In genomic region chr12:103389982-103390381, GRCm38 (mm10) we compare ENCODE assay signal across 11 mouse cellular contexts. TPM values are rescaled to one million over a fixed set of nuclear protein-coding genes. Genes with fewer than 3 reads are reported as not detected.
DNase-seq lines count a peak whose midpoint lies in the region; ATAC-seq lines count a peak whose summit lies in the region.
"Had no signal": no experiment of that assay in that cellular context is flagged by ENCODE, and none has a peak within 500 bp of the region (broad histone marks: within the 10 kb centered on the region; RNA-seq: fewer than 3 reads in every experiment).

No protein-coding gene starts in this region.

- peak overlapping the region; percentile 79 for H3K4me3 ChIP-seq in erythroblast, embryonic 14.5 days (replicated peaks)
- H3K4me3 ChIP-seq in limb, embryonic 12.5 days (replicated peaks), result peak overlapping the region; percentile 78; the same call in 1 of the 2 replicates
- H3K4me3 ChIP-seq in limb, embryonic 10.5 days, result no peak overlapping the region
- H3K4me3 ChIP-seq in embryonic facial prominence, embryonic 10.5 days, result peak overlapping the region; percentile 82; the same call in 1 of the 2 replicates
- no peak overlapping the region for H3K4me3 ChIP-seq in midbrain, embryonic 15.5 days

- DNase-seq in limb, embryonic 10.5 days (ENCODE audit: low spot score), result no peak
- no peak for DNase-seq in embryonic facial prominence, embryonic 10.5 days (ENCODE audit: low spot score)
- DNase-seq in thymus, postnatal 36 days, result no peak
- no peak for DNase-seq in layer of hippocampus, postnatal 36 days
- DNase-seq: heart, adult 18-20 months; right cerebral cortex, adult 18-20 months; thymus, adult 18-20 months had no signal

- no peak overlapping the region for H3K9ac ChIP-seq in limb, embryonic 12.5 days (replicated peaks)
- H3K9ac ChIP-seq in midbrain, embryonic 15.5 days, result no peak overlapping the region

- peaks cover 45% of the 10 kb centered on the region for H3K36me3 ChIP-seq in erythroblast, embryonic 14.5 days (ENCODE audit: control insufficient read depth)
- no peaks in the 10 kb centered on the region for H3K36me3 ChIP-seq in limb, embryonic 12.5 days
- H3K36me3 ChIP-seq in limb, embryonic 10.5 days, result no peaks in the 10 kb centered on the region
- no peaks in the 10 kb centered on the region for H3K36me3 ChIP-seq in embryonic facial prominence, embryonic 10.5 days (replicated peaks)
- H3K36me3 ChIP-seq in midbrain, embryonic 15.5 days (replicated peaks), result no peaks in the 10 kb centered on the region

- 68% methylated on average over 4 of the region's 4 CpGs for WGBS in limb, embryonic 12.5 days
- WGBS in limb, embryonic 10.5 days, result 85% methylated on average over 4 of the region's 4 CpGs
- WGBS in embryonic facial prominence, embryonic 10.5 days, result 82% methylated on average over 4 of the region's 4 CpGs
- 80% methylated on average over 4 of the region's 4 CpGs for WGBS in midbrain, embryonic 15.5 days

- H3K27ac ChIP-seq in limb, embryonic 12.5 days, result no peak overlapping the region
- H3K27ac ChIP-seq in limb, embryonic 10.5 days, result no peak overlapping the region
- H3K27ac ChIP-seq in embryonic facial prominence, embryonic 10.5 days (replicated peaks), result no peak overlapping the region
- no peak overlapping the region for H3K27ac ChIP-seq in midbrain, embryonic 15.5 days

- no peaks in the 10 kb centered on the region; the same call in 1 of the 2 replicates for H3K27me3 ChIP-seq in erythroblast, embryonic 14.5 days (ENCODE audit: control insufficient read depth)
- no peaks in the 10 kb centered on the region for H3K27me3 ChIP-seq in limb, embryonic 12.5 days
- H3K27me3 ChIP-seq in limb, embryonic 10.5 days (ENCODE audit: low read depth, poor library complexity, severe bottlenecking), result no peaks in the 10 kb centered on the region
- H3K27me3 ChIP-seq in embryonic facial prominence, embryonic 10.5 days (replicated peaks; ENCODE audit: low read depth, poor library complexity, severe bottlenecking), result no peaks in the 10 kb centered on the region
- H3K27me3 ChIP-seq in midbrain, embryonic 15.5 days (replicated peaks), result no peaks in the 10 kb centered on the region

- no peak for ATAC-seq in erythroblast, adult 5-6 weeks (replicated peaks; ENCODE audit: low FRiP score, poor library complexity, severe bottlenecking)
- no peak for ATAC-seq in limb, embryonic 12.5 days (ENCODE audit: insufficient number of reproducible peaks, insufficient read depth, low FRiP score, low TSS enrichment, low read depth)
- no peak for ATAC-seq in midbrain, embryonic 15.5 days (replicated peaks)

- H3K9me3 ChIP-seq in erythroblast, embryonic 14.5 days (ENCODE audit: control insufficient read depth, low read length), result no peaks in the 10 kb centered on the region
- H3K9me3 ChIP-seq in limb, embryonic 12.5 days, result no peaks in the 10 kb centered on the region
- no peaks in the 10 kb centered on the region for H3K9me3 ChIP-seq in limb, embryonic 10.5 days (replicated peaks)
- H3K9me3 ChIP-seq in embryonic facial prominence, embryonic 10.5 days, result no peaks in the 10 kb centered on the region
- H3K9me3 ChIP-seq in midbrain, embryonic 15.5 days, result no peaks in the 10 kb centered on the region

- H3K4me2 ChIP-seq in limb, embryonic 12.5 days, result 0 out of 2 replicates have a peak overlapping the region, but pooled peaks have one; percentile 78
- H3K4me2 ChIP-seq in midbrain, embryonic 15.5 days, result 0 out of 2 replicates have a peak overlapping the region, but pooled peaks have one; percentile 68

- H3K4me1 ChIP-seq in erythroblast, embryonic 14.5 days (ENCODE audit: control insufficient read depth), result peaks cover 82% of the 10 kb centered on the region
- H3K4me1 ChIP-seq in limb, embryonic 12.5 days (replicated peaks), result peaks cover 13% of the 10 kb centered on the region
- peaks cover 18% of the 10 kb centered on the region for H3K4me1 ChIP-seq in limb, embryonic 10.5 days
- H3K4me1 ChIP-seq in embryonic facial prominence, embryonic 10.5 days, result peaks cover 40% of the 10 kb centered on the region
- H3K4me1 ChIP-seq in midbrain, embryonic 15.5 days, result peaks cover 12% of the 10 kb centered on the region

RNA-seq across cellular contexts. Expression of gene Otub2, which starts 1.5 kb away (rescaled TPM):
- polyA plus RNA-seq in erythroblast, embryonic 14.5 days (2012), result 1.5 and 1.9 TPM in 2 replicates
- total RNA-seq in erythroblast, adult 5-6 weeks (2015; ENCODE audit: low replicate concordance), result 46.6 and 48.4 TPM in 2 replicates
- 67.2 and 67.9 TPM in 2 replicates for total RNA-seq in erythroblast, adult 5-6 weeks (2017; ENCODE audit: low replicate concordance)
- 11.1 and 12.0 TPM in 2 replicates for polyA plus RNA-seq in limb, embryonic 12.5 days (2016; fragmentation: Nextera tagmentation; extraction: Ambion mirVana)
- polyA plus RNA-seq in limb, embryonic 10.5 days (2016; fragmentation: Nextera tagmentation; extraction: Ambion mirVana), result 8.3 and 10.0 TPM in 2 replicates
- polyA plus RNA-seq in embryonic facial prominence, embryonic 10.5 days (2016; fragmentation: Nextera tagmentation; extraction: Ambion mirVana), result 8.7 and 12.2 TPM in 2 replicates
- polyA plus RNA-seq in midbrain, embryonic 15.5 days (2015; fragmentation: Nextera tagmentation; extraction: Ambion mirVana), result 23.9 and 28.4 TPM in 2 replicates
- 10 to 100 TPM; 49.7 to 53.9 TPM for total RNA-seq in layer of hippocampus, postnatal 36 days (2021)

RNA-seq across cellular contexts. Expression of gene 9330161L09Rik, which starts 17.6 kb away (rescaled TPM):
- polyA plus RNA-seq in erythroblast, embryonic 14.5 days (2012), result not detected in 2 replicates
- total RNA-seq in erythroblast, adult 5-6 weeks (2015; ENCODE audit: low replicate concordance), result not detected in 2 replicates
- total RNA-seq in erythroblast, adult 5-6 weeks (2017; ENCODE audit: low replicate concordance), result 0.42 TPM in 1 of 2 replicates, not detected in the other
- 0.50 and 0.56 TPM in 2 replicates for polyA plus RNA-seq in limb, embryonic 12.5 days (2016; fragmentation: Nextera tagmentation; extraction: Ambion mirVana)
- polyA plus RNA-seq in limb, embryonic 10.5 days (2016; fragmentation: Nextera tagmentation; extraction: Ambion mirVana), result 0.25 and 0.76 TPM in 2 replicates
- polyA plus RNA-seq in embryonic facial prominence, embryonic 10.5 days (2016; fragmentation: Nextera tagmentation; extraction: Ambion mirVana), result 0.35 and 0.60 TPM in 2 replicates
- polyA plus RNA-seq in midbrain, embryonic 15.5 days (2015; fragmentation: Nextera tagmentation; extraction: Ambion mirVana), result 1.8 and 2.0 TPM in 2 replicates
- 1 to 10 TPM; 2.5 to 3.3 TPM for total RNA-seq in layer of hippocampus, postnatal 36 days (2021)

RNA-seq across cellular contexts. Expression of gene Asb2, which starts 34.2 kb away (rescaled TPM):
- polyA plus RNA-seq in erythroblast, embryonic 14.5 days (2012), result 0.14 and 0.16 TPM in 2 replicates
- total RNA-seq in erythroblast, adult 5-6 weeks (2015; ENCODE audit: low replicate concordance), result 0.63 TPM in 1 of 2 replicates, not detected in the other
- total RNA-seq in erythroblast, adult 5-6 weeks (2017; ENCODE audit: low replicate concordance), result 0.09 and 0.28 TPM in 2 replicates
- polyA plus RNA-seq in limb, embryonic 12.5 days (2016; fragmentation: Nextera tagmentation; extraction: Ambion mirVana), result 2.8 and 2.9 TPM in 2 replicates
- polyA plus RNA-seq in limb, embryonic 10.5 days (2016; fragmentation: Nextera tagmentation; extraction: Ambion mirVana), result 0.29 and 0.61 TPM in 2 replicates
- polyA plus RNA-seq in embryonic facial prominence, embryonic 10.5 days (2016; fragmentation: Nextera tagmentation; extraction: Ambion mirVana), result 0.51 and 0.75 TPM in 2 replicates
- polyA plus RNA-seq in midbrain, embryonic 15.5 days (2015; fragmentation: Nextera tagmentation; extraction: Ambion mirVana), result 0.81 and 1.1 TPM in 2 replicates
- 1 to 10 TPM; 1.6 to 1.7 TPM for total RNA-seq in layer of hippocampus, postnatal 36 days (2021)

RNA-seq across cellular contexts. Expression of gene Ddx24, which starts 35.6 kb away (rescaled TPM):
- polyA plus RNA-seq in erythroblast, embryonic 14.5 days (2012), result 1.9 and 3.5 TPM in 2 replicates
- 21.5 and 31.8 TPM in 2 replicates for total RNA-seq in erythroblast, adult 5-6 weeks (2015; ENCODE audit: low replicate concordance)
- 46.3 and 55.2 TPM in 2 replicates for total RNA-seq in erythroblast, adult 5-6 weeks (2017; ENCODE audit: low replicate concordance)
- polyA plus RNA-seq in limb, embryonic 12.5 days (2016; fragmentation: Nextera tagmentation; extraction: Ambion mirVana), result 94.7 and 114 TPM in 2 replicates
- polyA plus RNA-seq in limb, embryonic 10.5 days (2016; fragmentation: Nextera tagmentation; extraction: Ambion mirVana), result 92.5 and 101 TPM in 2 replicates
- polyA plus RNA-seq in embryonic facial prominence, embryonic 10.5 days (2016; fragmentation: Nextera tagmentation; extraction: Ambion mirVana), result 97.1 and 106 TPM in 2 replicates
- 138 and 139 TPM in 2 replicates for polyA plus RNA-seq in midbrain, embryonic 15.5 days (2015; fragmentation: Nextera tagmentation; extraction: Ambion mirVana)
- total RNA-seq in layer of hippocampus, postnatal 36 days (2021), result 100 to 1,000 TPM; 213 to 224 TPM

RNA-seq across cellular contexts. Expression of gene Ifi27, which starts 44.0 kb away (rescaled TPM):
- polyA plus RNA-seq in erythroblast, embryonic 14.5 days (2012), result 0.08 TPM in 1 of 2 replicates, not detected in the other
- 125 and 138 TPM in 2 replicates for total RNA-seq in erythroblast, adult 5-6 weeks (2015; ENCODE audit: low replicate concordance)
- total RNA-seq in erythroblast, adult 5-6 weeks (2017; ENCODE audit: low replicate concordance), result 117 and 145 TPM in 2 replicates
- polyA plus RNA-seq in limb, embryonic 12.5 days (2016; fragmentation: Nextera tagmentation; extraction: Ambion mirVana), result 2.9 and 3.2 TPM in 2 replicates
- polyA plus RNA-seq in limb, embryonic 10.5 days (2016; fragmentation: Nextera tagmentation; extraction: Ambion mirVana), result 0.34 and 0.68 TPM in 2 replicates
- 1.2 and 1.7 TPM in 2 replicates for polyA plus RNA-seq in embryonic facial prominence, embryonic 10.5 days (2016; fragmentation: Nextera tagmentation; extraction: Ambion mirVana)
- 15.1 and 15.4 TPM in 2 replicates for polyA plus RNA-seq in midbrain, embryonic 15.5 days (2015; fragmentation: Nextera tagmentation; extraction: Ambion mirVana)
- total RNA-seq in layer of hippocampus, postnatal 36 days (2021), result 10 to 100 TPM; 90.9 to 99.0 TPM

Comparison
In these comparisons a context has a peak if more than half of its experiments do, and no peak if none do; other contexts are left out.
1. H3K4me3 ChIP-seq: peak in erythroblast, embryonic 14.5 days (single experiment), limb, embryonic 12.5 days (single experiment) and embryonic facial prominence, embryonic 10.5 days (single experiment); none in limb, embryonic 10.5 days (single experiment) and midbrain, embryonic 15.5 days (single experiment).